Mouse (Mus musculus): ENCODE measurements at regions not wholly inside any gene's neighbourhood (a gene's known extent, or its start where the extent isn't known, plus 50 kb on each side); places are given as distances from the start of the nearest gene placed in this dataset.

GRCm38 (mm10) chr9:101595101-101595650 is 266.5 kb upstream of the 9630041A04Rik start:
- no peak for ATAC-seq (replicated peaks in 1 of 2; ENCODE audit: insufficient read depth in 1 of 2, low FRiP score in 2 of 2, low TSS enrichment in 1 of 2, low read depth in 1 of 2, poor library complexity in 2 of 2, severe bottlenecking in 2 of 2)

- ATAC-seq (replicated peaks in 1 of 2; ENCODE audit: insufficient read depth in 1 of 2, low FRiP score in 2 of 2, low TSS enrichment in 1 of 2, low read depth in 1 of 2, poor library complexity in 2 of 2, severe bottlenecking in 2 of 2) = no peak
These were observed 269.0 kb upstream of the 9630041A04Rik start for GRCm38 (mm10) chr9:101592621-101593020.

GRCm38 (mm10) chr9:101591681-101592080 is 270.0 kb upstream of the 9630041A04Rik start:
- ATAC-seq (replicated peaks in 1 of 2; ENCODE audit: insufficient read depth in 1 of 2, low FRiP score in 2 of 2, low TSS enrichment in 1 of 2, low read depth in 1 of 2, poor library complexity in 2 of 2, severe bottlenecking in 2 of 2) = no peak

GRCm38 (mm10) chr9:101590310-101590709 is 271.3 kb upstream of the 9630041A04Rik start:
- ATAC-seq (replicated peaks in 1 of 2; ENCODE audit: insufficient read depth in 1 of 2, low FRiP score in 2 of 2, low TSS enrichment in 1 of 2, low read depth in 1 of 2, poor library complexity in 2 of 2, severe bottlenecking in 2 of 2) = no peak

- ATAC-seq (replicated peaks in 1 of 2; ENCODE audit: insufficient read depth in 1 of 2, low FRiP score in 2 of 2, low TSS enrichment in 1 of 2, low read depth in 1 of 2, poor library complexity in 2 of 2, severe bottlenecking in 2 of 2) = no peak
These were observed 280.6 kb upstream of the 9630041A04Rik start for GRCm38 (mm10) chr9:101581064-101581463.

- no peak for ATAC-seq (replicated peaks in 1 of 2; ENCODE audit: insufficient read depth in 1 of 2, low FRiP score in 2 of 2, low TSS enrichment in 1 of 2, low read depth in 1 of 2, poor library complexity in 2 of 2, severe bottlenecking in 2 of 2)
These were observed 290.9 kb upstream of the 9630041A04Rik start for GRCm38 (mm10) chr9:101570714-101571113.

- no peak for ATAC-seq (replicated peaks in 1 of 2; ENCODE audit: insufficient read depth in 1 of 2, low FRiP score in 2 of 2, low TSS enrichment in 1 of 2, low read depth in 1 of 2, poor library complexity in 2 of 2, severe bottlenecking in 2 of 2)
These were observed 298.4 kb upstream of the 9630041A04Rik start for GRCm38 (mm10) chr9:101563196-101563595.

GRCm38 (mm10) chr9:101559366-101559765 is 302.3 kb upstream of the 9630041A04Rik start:
- no peak for ATAC-seq (replicated peaks in 1 of 2; ENCODE audit: insufficient read depth in 1 of 2, low FRiP score in 2 of 2, low TSS enrichment in 1 of 2, low read depth in 1 of 2, poor library complexity in 2 of 2, severe bottlenecking in 2 of 2)

GRCm38 (mm10) chr9:101555011-101555673 is 303.5 kb upstream of the Ppp2r3a start:
- ATAC-seq (replicated peaks in 1 of 2; ENCODE audit: insufficient read depth in 1 of 2, low FRiP score in 2 of 2, low TSS enrichment in 1 of 2, low read depth in 1 of 2, poor library complexity in 2 of 2, severe bottlenecking in 2 of 2) = no peak

- ATAC-seq (replicated peaks in 1 of 2; ENCODE audit: insufficient read depth in 1 of 2, low FRiP score in 2 of 2, low TSS enrichment in 1 of 2, low read depth in 1 of 2, poor library complexity in 2 of 2, severe bottlenecking in 2 of 2) = no peak
These were observed 301.2 kb upstream of the Ppp2r3a start for GRCm38 (mm10) chr9:101552789-101553188.

- ATAC-seq (replicated peaks in 1 of 2; ENCODE audit: insufficient read depth in 1 of 2, low FRiP score in 2 of 2, low TSS enrichment in 1 of 2, low read depth in 1 of 2, poor library complexity in 2 of 2, severe bottlenecking in 2 of 2) = no peak
These were observed 299.7 kb upstream of the Ppp2r3a start for GRCm38 (mm10) chr9:101551256-101551655.

GRCm38 (mm10) chr9:101546213-101546832 is 294.7 kb upstream of the Ppp2r3a start:
- no peak for ATAC-seq (replicated peaks in 1 of 2; ENCODE audit: insufficient read depth in 1 of 2, low FRiP score in 2 of 2, low TSS enrichment in 1 of 2, low read depth in 1 of 2, poor library complexity in 2 of 2, severe bottlenecking in 2 of 2)

- ATAC-seq (replicated peaks in 1 of 2; ENCODE audit: insufficient read depth in 1 of 2, low FRiP score in 2 of 2, low TSS enrichment in 1 of 2, low read depth in 1 of 2, poor library complexity in 2 of 2, severe bottlenecking in 2 of 2) = no peak
These were observed 266.5 kb upstream of the Ppp2r3a start for GRCm38 (mm10) chr9:101518137-101518536.

- ATAC-seq (replicated peaks in 1 of 2; ENCODE audit: insufficient read depth in 1 of 2, low FRiP score in 2 of 2, low TSS enrichment in 1 of 2, low read depth in 1 of 2, poor library complexity in 2 of 2, severe bottlenecking in 2 of 2) = no peak
These were observed 259.2 kb upstream of the Ppp2r3a start for GRCm38 (mm10) chr9:101510807-101511206.

- no peak for ATAC-seq (replicated peaks in 1 of 2; ENCODE audit: insufficient read depth in 1 of 2, low FRiP score in 2 of 2, low TSS enrichment in 1 of 2, low read depth in 1 of 2, poor library complexity in 2 of 2, severe bottlenecking in 2 of 2)
These were observed 257.6 kb upstream of the Ppp2r3a start for GRCm38 (mm10) chr9:101509196-101509595.

GRCm38 (mm10) chr9:101507023-101507690 is 255.6 kb upstream of the Ppp2r3a start:
- no peak for ATAC-seq (replicated peaks in 1 of 2; ENCODE audit: insufficient read depth in 1 of 2, low FRiP score in 2 of 2, low TSS enrichment in 1 of 2, low read depth in 1 of 2, poor library complexity in 2 of 2, severe bottlenecking in 2 of 2)

GRCm38 (mm10) chr9:101501706-101502465 is 250.3 kb upstream of the Ppp2r3a start:
- no peak for ATAC-seq (replicated peaks in 1 of 2; ENCODE audit: insufficient read depth in 1 of 2, low FRiP score in 2 of 2, low TSS enrichment in 1 of 2, low read depth in 1 of 2, poor library complexity in 2 of 2, severe bottlenecking in 2 of 2)

- ATAC-seq (replicated peaks in 1 of 2; ENCODE audit: insufficient read depth in 1 of 2, low FRiP score in 2 of 2, low TSS enrichment in 1 of 2, low read depth in 1 of 2, poor library complexity in 2 of 2, severe bottlenecking in 2 of 2) = no peak
These were observed 249.4 kb upstream of the Ppp2r3a start for GRCm38 (mm10) chr9:101501036-101501435.
